Mouse (Mus musculus): Measurements from ENCODE around the gene Dnm3. TPM values are rescaled to one million over a fixed set of nuclear protein-coding genes. Genes with fewer than 3 reads are reported as not detected.
A peak's percentile ranks its signal among the peaks of the same experiment; 100 is the strongest.

The Dnm3 gene
- total and polyA plus RNA-seq, 3 experiments: not detected

DNA sequence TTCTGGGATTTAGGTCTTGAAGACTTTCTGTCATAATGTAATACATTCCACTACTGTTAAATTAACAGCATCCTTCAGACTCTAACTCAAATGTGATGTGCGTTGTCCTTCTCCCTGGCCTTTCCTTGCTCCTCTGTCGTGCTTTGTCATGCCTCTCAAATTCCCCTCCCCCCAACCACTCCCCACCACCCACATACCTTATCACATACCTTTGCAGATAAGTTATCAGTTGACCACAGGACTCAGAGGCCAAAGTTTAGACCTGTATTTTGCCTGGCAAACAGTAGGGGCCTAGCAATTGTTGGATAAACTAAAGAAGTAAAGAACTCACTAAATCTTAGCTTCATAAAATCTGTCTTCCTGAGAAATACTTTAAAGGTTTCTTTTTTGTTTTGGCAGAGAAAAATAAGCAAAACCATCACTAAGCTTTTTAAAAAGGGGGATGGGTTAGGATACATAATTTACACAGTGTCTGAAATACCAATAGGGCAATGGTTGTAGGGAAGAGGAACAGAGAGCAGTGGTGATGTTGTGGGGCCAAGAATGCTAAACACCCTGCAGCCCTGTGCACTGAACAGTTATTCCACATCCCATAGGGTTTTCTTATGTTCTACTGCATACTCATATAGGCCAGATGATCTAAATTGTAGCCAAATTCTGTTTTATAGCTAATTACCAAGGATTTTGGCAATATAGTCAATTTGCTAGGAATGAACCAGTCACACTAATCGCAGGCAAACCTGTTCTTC is 28.5 kb downstream of the Dnm3 start:
- TF ChIP-seq SIN3A (IDR thresholded peaks at IDR 0.05; ENCODE audit: low read length) (no peak), HCFC1 (IDR thresholded peaks at IDR 0.05; ENCODE audit: low read depth, low read length) (no peak), EP300 (IDR thresholded peaks at IDR 0.05; ENCODE audit: low read depth in 1 of 2, low read length in 2 of 2) (no peak), RCOR1 (IDR thresholded peaks at IDR 0.05; ENCODE audit: low read depth, low read length) (no peak), USF2 (IDR thresholded peaks at IDR 0.05; ENCODE audit: borderline replicate concordance in 1 of 2, insufficient read depth in 1 of 2, low read depth in 1 of 2, low read length in 2 of 2) (no peak), CHD1 (IDR thresholded peaks at IDR 0.05; ENCODE audit: low read depth, low read length) (no peak), MAFK (IDR thresholded peaks at IDR 0.05; ENCODE audit: borderline replicate concordance, low read depth, low read length) (no peak), E2F4 (IDR thresholded peaks at IDR 0.05; ENCODE audit: borderline replicate concordance, low read depth, low read length) (no peak), BHLHE40 (IDR thresholded peaks at IDR 0.05; ENCODE audit: borderline replicate concordance, low read depth, low read length) (no peak), TCF12 (IDR thresholded peaks at IDR 0.05; ENCODE audit: low read depth, low read length) (no peak), ZMIZ1 (IDR thresholded peaks at IDR 0.05; ENCODE audit: low read depth, low read length) (no peak), RAD21 (IDR thresholded peaks at IDR 0.05; ENCODE audit: low read depth, low read length) (no peak), ELF1 (IDR thresholded peaks at IDR 0.05; ENCODE audit: low read depth, low read length) (no peak), CTCF (IDR thresholded peaks at IDR 0.05 in 2 of 3, conservative IDR thresholded peaks at IDR 0.05 in 1 of 3; ENCODE audit: control insufficient read depth in 1 of 3, insufficient read depth in 1 of 3, low read depth in 2 of 3, low read length in 3 of 3, poor library complexity in 1 of 3, severe bottlenecking in 1 of 3) (no peak), GABPA (IDR thresholded peaks at IDR 0.05; ENCODE audit: low read depth, low read length) (no peak), JUND (IDR thresholded peaks at IDR 0.05; ENCODE audit: low read depth, low read length) (no peak)
- Histone ChIP-seq H3K36me3 (ENCODE audit: control insufficient read depth in 1 of 2, insufficient read depth in 2 of 2, low read length in 2 of 2) (peaks cover 0 to 3% of the 10 kb centered on the region in 2 experiments; a peak in 1 of 4 replicates), H3K27me3 (ENCODE audit: control insufficient read depth in 1 of 2, insufficient read depth in 2 of 2, low read length in 2 of 2) (no peaks in the 10 kb centered on the region; a peak in 2 of 4 replicates), H3K9me3 (replicated peaks; ENCODE audit: insufficient read depth, low read length) (no peaks in the 10 kb centered on the region), H3K27ac (ENCODE audit: control insufficient read depth, low read depth, low read length) (no peak overlapping the region), H3K4me1 (ENCODE audit: control insufficient read depth in 1 of 2, insufficient read depth in 2 of 2, low read length in 2 of 2) (peaks cover 0 to 2% of the 10 kb centered on the region in 2 experiments; a peak in 1 of 4 replicates), H3K79me2 (ENCODE audit: control insufficient read depth, insufficient read depth, low read length, poor library complexity) (no peaks in the 10 kb centered on the region), H3K9ac (ENCODE audit: control insufficient read depth, low read depth, low read length, poor library complexity, severe bottlenecking) (no peak overlapping the region), H3K4me3 (ENCODE audit: control insufficient read depth in 1 of 2, insufficient read depth in 1 of 2, low read depth in 2 of 2, low read length in 2 of 2) (no peak overlapping the region)
- DNase-seq (ENCODE audit: low read depth, low spot score): no peak

DNA sequence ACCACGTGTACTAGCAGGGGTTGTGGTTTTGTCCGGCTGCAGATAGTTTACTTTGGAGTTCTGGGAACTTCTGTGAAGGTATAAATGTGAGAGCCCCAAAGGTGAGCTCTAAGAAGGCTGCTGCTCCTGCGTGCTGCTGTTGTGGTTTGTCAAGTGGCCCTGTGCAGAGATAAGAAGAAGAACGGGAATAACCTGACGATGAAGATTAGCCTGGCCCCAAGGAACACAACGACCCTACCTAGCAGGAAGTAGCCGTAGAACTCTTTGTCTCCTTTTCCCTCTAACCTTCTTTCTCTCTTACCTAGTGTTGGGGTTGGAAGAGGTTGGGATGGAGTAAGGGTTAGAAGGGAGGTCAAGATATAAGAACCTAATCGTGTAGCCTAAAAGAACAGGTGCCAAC is 33.0 kb downstream of the Dnm3 start:
- peak; percentile 4 for DNase-seq (ENCODE audit: low read depth, low spot score)
- Histone ChIP-seq H3K79me2 (ENCODE audit: control insufficient read depth, insufficient read depth, low read length, poor library complexity) (no peaks in the 10 kb centered on the region), H3K27me3 (ENCODE audit: control insufficient read depth in 1 of 2, insufficient read depth in 2 of 2, low read length in 2 of 2) (no peaks in the 10 kb centered on the region; a peak in 1 of 4 replicates), H3K4me1 (ENCODE audit: control insufficient read depth in 1 of 2, insufficient read depth in 2 of 2, low read length in 2 of 2) (peaks cover 0 to 2% of the 10 kb centered on the region in 2 experiments; a peak in 1 of 4 replicates), H3K27ac (ENCODE audit: control insufficient read depth, low read depth, low read length) (no peak overlapping the region), H3K4me3 (ENCODE audit: control insufficient read depth in 1 of 2, insufficient read depth in 1 of 2, low read depth in 2 of 2, low read length in 2 of 2) (no peak overlapping the region), H3K9me3 (replicated peaks; ENCODE audit: insufficient read depth, low read length) (no peaks in the 10 kb centered on the region), H3K36me3 (ENCODE audit: control insufficient read depth in 1 of 2, insufficient read depth in 2 of 2, low read length in 2 of 2) (peaks cover 0 to 3% of the 10 kb centered on the region in 2 experiments; a peak in 1 of 4 replicates), H3K9ac (ENCODE audit: control insufficient read depth, low read depth, low read length, poor library complexity, severe bottlenecking) (no peak overlapping the region)
- TF ChIP-seq GATA1 (IDR thresholded peaks at IDR 0.05; ENCODE audit: low read depth, low read length): 0 out of 2 replicates have a peak, but pooled peaks have one; percentile 9
- TF ChIP-seq BHLHE40 (IDR thresholded peaks at IDR 0.05; ENCODE audit: borderline replicate concordance, low read depth, low read length): no peak
